Mouse (Mus musculus) adrenal gland (tissue): ENCODE measurements around the gene Mapk8ip2.

Experiments
- intact Hi-C: fragments of 180-260 bp; cut with DNase I; formaldehyde crosslinking; loops from one replicate; pipeline ENCODE4 v1.15.1; 2025
- long read RNA-seq, 2 experiments: library from polyadenylated mRNA; unstranded; transcript quantifications; one replicate each; pipeline ENCODE4 v2.0.0; 2020; ENCODE audit warnings: borderline replicate concordance in 1 of 2; ENCODE audit not compliant: insufficient replicate concordance in 1 of 2

The Mapk8ip2 gene
- long read RNA-seq, experiment 1, full-length matches to known transcripts: 1 of 2 reads
- long read RNA-seq, experiment 1, partial matches to known transcripts: 1 of 2 reads
- long read RNA-seq, experiment 1, other reads (novel, unspliced or antisense): 0 of 2 reads
- long read RNA-seq, experiment 2, full-length matches to known transcripts: 2 of 6 reads
- long read RNA-seq, experiment 2, partial matches to known transcripts: 3 of 6 reads
- long read RNA-seq, experiment 2, other reads (novel, unspliced or antisense): 1 of 6 reads

- intact Hi-C loops: no loop called here
These were observed at the start of gene Mapk8ip2 for GRCm38 (mm10) chr15:89453865-89454478. TSS of gene Mapk8ip2 (plus strand) at chr15:89453913.

GRCm38 (mm10) chr15:89404831-89405623 is 48.7 kb upstream of the Mapk8ip2 start:
- intact Hi-C loops: no loop called here

GRCm38 (mm10) chr15:89406691-89407090 is 47.0 kb upstream of the Mapk8ip2 start:
- intact Hi-C loops: no loop called here

GRCm38 (mm10) chr15:89410118-89410517 is 43.6 kb upstream of the Mapk8ip2 start, which contains the start of gene Syce3:
TSS of gene Syce3 (minus strand) at chr15:89410503.
- intact Hi-C loops: no loop called here

GRCm38 (mm10) chr15:89415282-89415681 is 38.4 kb upstream of the Mapk8ip2 start:
- intact Hi-C loops: no loop called here

- intact Hi-C loops: no loop called here
These were observed 31.8 kb upstream of the Mapk8ip2 start for GRCm38 (mm10) chr15:89421938-89422337.

GRCm38 (mm10) chr15:89424621-89425020 is 29.1 kb upstream of the Mapk8ip2 start:
- intact Hi-C loops: no loop called here

GRCm38 (mm10) chr15:89425711-89426121 is 28.0 kb upstream of the Mapk8ip2 start, which contains the start of gene Cpt1b:
TSS of gene Cpt1b (minus strand) at chr15:89425863.
- intact Hi-C loops: no loop called here

GRCm38 (mm10) chr15:89426716-89427115 is 27.0 kb upstream of the Mapk8ip2 start:
- intact Hi-C loops: no loop called here

- intact Hi-C loops: no loop called here
These were observed 25.4 kb upstream of the Mapk8ip2 start for GRCm38 (mm10) chr15:89428136-89428790.

GRCm38 (mm10) chr15:89428821-89429351 is 24.8 kb upstream of the Mapk8ip2 start:
- intact Hi-C loops: no loop called here

GRCm38 (mm10) chr15:89429352-89430221 is 24.1 kb upstream of the Mapk8ip2 start, which contains the start of the genes C730034F03Rik, Gm44502 and Chkb:
TSS of gene C730034F03Rik (plus strand) at chr15:89429589.
TSS of gene Gm44502 (minus strand) at chr15:89429696.
TSS of gene Chkb (minus strand) at chr15:89429908.
- intact Hi-C loops: loop anchor here (5.0 kb wide), 1 partner anchor 52 kb away; the partner anchor contains the start of genes Odf3b and Tymp

- intact Hi-C loops: loop anchor here (5.0 kb wide), 1 partner anchor 53 kb away; the partner anchor contains the start of genes Odf3b and Tymp
These were observed 23.4 kb upstream of the Mapk8ip2 start for GRCm38 (mm10) chr15:89430341-89430740.

- intact Hi-C loops: loop anchor here (5.0 kb wide), 1 partner anchor 53 kb away; the partner anchor contains the start of genes Odf3b and Tymp
These were observed 22.9 kb upstream of the Mapk8ip2 start for GRCm38 (mm10) chr15:89430771-89431170.

- intact Hi-C loops: loop anchor here (5.0 kb wide), 1 partner anchor 54 kb away; the partner anchor contains the start of genes Odf3b and Tymp
These were observed 22.4 kb upstream of the Mapk8ip2 start for GRCm38 (mm10) chr15:89431271-89431670.

GRCm38 (mm10) chr15:89431806-89432205 is 21.9 kb upstream of the Mapk8ip2 start:
- intact Hi-C loops: loop anchor here (5.0 kb wide), 1 partner anchor 55 kb away; the partner anchor contains the start of genes Odf3b and Tymp

GRCm38 (mm10) chr15:89432946-89433345 is 20.8 kb upstream of the Mapk8ip2 start:
- intact Hi-C loops: loop anchor here (5.0 kb wide), 1 partner anchor 56 kb away; the partner anchor contains the start of genes Odf3b and Tymp

GRCm38 (mm10) chr15:89434136-89434535 is 19.6 kb upstream of the Mapk8ip2 start:
- intact Hi-C loops: loop anchor here (5.0 kb wide), 1 partner anchor 57 kb away; the partner anchor contains the start of genes Odf3b and Tymp

GRCm38 (mm10) chr15:89435878-89436277 is 17.8 kb upstream of the Mapk8ip2 start:
- intact Hi-C loops: no loop called here
